Mouse (Mus musculus): ENCODE data around the gene Pml.

The Pml gene

DNA sequence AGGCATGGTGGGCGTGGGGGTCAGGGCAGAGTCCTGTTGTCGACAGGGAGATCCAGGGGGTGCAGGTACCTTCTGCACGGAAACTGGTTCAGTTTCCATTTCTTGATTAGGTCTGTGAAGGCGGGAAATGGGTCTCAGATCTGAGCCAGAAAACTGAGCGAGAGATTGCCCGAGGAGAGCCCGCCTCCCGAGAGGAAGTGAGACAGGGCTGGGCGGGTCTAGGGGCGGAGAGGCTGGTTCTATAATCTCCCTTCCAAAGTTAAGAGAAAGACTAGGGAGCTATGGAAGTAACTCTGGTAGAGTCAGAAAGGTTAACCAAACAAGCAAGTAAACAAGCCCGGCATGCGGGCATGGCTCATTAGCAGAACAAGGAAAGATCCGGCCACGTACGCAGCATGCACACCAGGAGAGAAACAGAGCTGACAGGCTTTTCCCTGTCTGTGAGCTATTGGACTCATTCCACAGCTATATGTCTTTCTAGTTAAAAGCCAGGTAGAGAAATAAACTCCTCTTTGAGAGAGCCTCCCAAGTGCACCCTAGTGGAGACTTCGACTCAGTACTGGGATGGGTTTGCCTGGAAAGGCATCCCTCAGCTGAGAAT lies at the start of gene Pml:
Pml (minus strand) TSS at position 195 of the 601 bp plus-strand sequence.
- DNase-seq (ENCODE audit: low spot score): peak; percentile 58

DNA sequence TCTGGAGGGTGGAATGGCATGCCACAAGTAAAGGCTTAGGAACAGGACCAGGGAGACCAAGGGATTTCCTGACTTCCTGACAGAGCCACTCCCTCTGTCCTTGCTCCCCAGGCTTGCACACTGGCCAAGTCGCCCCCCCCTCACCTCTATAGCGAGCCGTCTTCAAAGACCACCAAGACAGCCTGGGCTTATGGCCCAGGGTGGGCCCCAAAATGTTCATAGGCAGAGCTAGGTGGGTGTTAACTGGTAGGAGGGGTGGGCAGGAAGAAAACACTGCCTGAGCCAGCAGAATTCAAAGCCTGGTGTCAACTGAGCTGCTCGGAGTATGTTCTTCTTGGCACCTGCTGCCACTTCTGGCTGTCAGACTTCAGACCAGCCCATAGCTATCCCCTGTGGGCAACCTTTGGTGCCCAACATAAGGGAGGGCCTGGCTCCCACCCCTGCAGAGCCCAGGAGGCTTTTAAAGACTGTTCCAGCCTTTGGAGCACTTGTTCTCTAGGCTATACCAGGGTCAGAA lies 48.4 kb upstream of the Pml start:
- no peak for DNase-seq (ENCODE audit: low spot score)

GRCm38 (mm10) chr9:58297065-58297464 lies 47.5 kb upstream of the Pml start:
- no peak for DNase-seq (ENCODE audit: low spot score)

DNA sequence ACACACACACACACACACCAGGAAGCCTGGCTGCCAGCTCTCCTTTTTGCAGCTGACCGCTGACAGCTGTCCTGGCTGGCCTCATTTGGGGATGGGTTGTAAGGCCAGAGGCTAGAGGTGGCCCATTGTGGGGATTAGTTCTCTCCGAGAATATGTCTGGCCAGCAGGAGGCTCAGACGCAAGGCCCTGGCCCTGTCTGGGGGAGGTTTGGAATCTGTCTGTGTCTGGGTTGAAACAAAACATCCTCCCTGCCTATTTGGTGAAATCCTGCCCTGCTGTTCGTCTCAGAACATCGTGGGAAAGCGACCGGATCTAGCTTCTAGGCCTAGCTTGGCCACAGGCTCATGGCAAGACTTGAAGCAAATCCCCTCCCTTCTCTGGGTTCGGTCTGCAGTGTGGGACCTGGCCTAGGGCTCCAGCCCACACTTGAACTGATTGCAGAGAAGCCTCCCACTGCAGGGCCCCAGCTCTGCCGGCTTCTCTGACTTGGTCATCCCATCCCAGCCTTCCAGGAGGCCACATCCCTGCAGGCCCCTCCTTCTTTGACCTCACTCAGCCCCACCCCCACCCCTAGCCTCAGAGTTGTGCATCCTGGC lies 46.3 kb upstream of the Pml start:
- DNase-seq (ENCODE audit: low spot score): no peak

GRCm38 (mm10) chr9:58295345-58295744 lies 45.8 kb upstream of the Pml start:
- DNase-seq (ENCODE audit: low spot score): no peak

GRCm38 (mm10) chr9:58294527-58294926 lies 44.9 kb upstream of the Pml start:
- no peak for DNase-seq (ENCODE audit: low spot score)

- no peak for DNase-seq (ENCODE audit: low spot score)
Measured at GRCm38 (mm10) chr9:58289901-58290300, 40.3 kb upstream of the Pml start.

DNA sequence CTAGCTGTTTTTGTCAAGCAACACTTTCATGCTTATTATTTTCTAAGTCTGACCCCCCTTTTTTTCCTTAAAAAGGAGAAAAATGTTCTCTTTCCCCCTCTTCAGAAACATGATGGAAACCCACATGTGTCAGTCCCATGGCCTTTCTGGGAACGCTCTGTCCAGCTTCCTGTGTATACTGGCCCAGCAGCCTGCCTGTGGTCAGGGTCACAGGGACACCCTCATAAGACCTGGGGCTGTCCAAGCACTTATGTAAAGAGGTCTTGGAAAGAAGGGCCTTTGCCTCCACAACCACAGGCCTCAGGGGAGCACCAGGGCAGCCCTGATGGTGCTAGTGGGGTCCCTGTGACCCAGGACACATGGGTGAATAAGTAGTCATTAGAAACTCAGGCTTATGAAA lies 39.5 kb upstream of the Pml start:
- no peak for DNase-seq (ENCODE audit: low spot score)

- no peak for DNase-seq (ENCODE audit: low spot score)
Measured at GRCm38 (mm10) chr9:58283431-58283830, 33.8 kb upstream of the Pml start.

DNA sequence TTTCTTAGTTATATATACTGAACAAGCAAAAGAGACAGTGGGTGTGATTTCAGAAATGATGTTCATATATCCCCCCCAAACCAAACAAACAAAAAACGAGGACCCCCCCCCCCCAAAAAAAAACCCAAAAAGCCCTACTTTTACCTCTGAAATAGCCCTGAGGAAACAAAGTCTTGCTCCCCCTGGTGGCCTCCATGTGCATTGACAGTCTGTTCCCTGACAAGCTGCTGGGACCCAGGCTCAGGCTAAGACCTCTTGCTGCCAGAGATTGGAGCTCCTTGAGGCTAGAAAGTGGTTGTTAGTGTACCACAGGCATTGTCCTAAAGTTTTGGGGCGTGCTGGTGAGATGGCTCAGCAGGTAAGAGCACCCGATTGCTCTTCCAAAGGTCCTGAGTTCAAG lies 32.0 kb upstream of the Pml start:
- DNase-seq (ENCODE audit: low spot score): no peak

DNA sequence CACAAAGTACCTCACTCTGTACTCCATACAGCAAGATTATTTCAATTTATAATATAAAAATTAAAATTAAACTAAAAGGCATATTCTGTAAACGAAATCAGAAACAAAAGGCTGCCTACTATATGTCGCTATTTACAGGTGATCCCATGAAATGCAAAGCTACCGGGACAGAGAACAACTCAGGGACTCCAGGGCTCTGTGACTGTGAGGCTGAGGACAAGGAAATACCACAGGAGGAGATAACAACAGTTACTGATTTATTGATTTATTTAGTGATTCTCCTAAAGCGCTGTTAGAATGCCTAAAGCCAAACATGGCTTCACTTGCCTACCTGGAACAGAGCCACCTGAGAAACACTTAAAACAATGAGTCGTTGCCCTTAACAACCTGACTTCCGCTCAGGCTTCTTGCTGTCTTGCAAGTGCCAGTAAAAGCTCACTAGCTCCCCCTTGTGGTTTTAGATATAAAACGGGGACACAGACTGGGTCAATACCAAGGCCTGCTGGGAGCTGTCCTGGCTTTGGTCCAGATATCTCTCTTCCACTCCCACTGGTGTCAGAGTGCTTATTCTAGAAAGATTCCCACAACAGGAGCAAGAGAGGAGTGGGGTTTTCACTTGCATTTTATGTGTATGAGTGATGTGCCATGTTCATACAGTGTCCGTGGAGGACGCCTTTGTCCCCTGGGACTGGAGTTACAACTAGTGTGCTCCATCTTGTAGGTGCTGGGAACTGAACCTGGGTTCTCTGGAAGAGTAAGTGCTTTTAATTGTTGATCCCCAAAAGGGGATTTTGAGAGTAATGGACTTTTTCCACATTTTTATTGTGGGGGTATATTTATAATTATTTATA lies 30.9 kb upstream of the Pml start:
- DNase-seq (ENCODE audit: low spot score): peak; percentile 56

GRCm38 (mm10) chr9:58279780-58280179 lies 30.2 kb upstream of the Pml start:
- DNase-seq (ENCODE audit: low spot score): no peak

DNA sequence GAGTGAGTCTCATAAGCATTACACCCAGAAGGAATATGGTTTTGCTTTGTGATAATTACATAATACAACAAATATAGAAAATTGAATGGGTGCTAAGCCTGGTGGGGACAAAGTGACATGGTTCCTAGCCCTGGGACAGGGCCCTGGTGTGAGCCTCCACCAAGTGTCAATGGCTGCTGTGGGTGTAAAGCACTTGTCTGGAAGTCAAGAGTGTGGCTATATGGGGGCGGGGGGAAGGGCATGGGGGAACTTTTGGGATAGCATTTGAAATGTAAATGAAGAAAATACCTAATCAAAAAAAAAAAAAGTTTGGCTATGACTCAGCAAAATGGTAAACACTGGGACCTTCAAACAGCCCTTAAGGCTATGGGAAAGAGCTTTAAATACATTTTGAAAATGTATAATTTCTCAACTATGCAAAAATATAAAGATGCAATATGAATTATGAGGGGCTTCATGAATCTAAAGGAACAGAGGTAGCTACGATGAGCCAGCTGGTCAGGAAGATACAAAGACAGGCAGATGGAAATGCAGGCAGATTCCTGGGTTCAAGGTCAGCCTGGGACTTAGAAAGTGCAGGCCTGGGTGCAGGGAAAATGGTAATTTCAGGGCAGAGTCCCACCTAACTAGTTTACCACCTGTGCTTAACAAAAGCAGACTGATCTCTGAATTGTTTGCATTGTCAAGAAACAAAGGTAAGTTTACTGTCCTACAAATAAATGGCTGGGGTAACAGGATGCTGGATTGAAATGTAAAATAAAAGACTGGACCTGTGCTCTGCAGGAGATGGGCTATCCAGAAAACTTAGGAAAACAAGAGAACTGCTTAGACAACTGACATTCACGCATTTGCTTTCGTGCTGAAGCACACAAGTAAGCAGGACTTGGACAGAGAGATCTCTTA lies 29.5 kb upstream of the Pml start:
- no peak for DNase-seq (ENCODE audit: low spot score)

DNA sequence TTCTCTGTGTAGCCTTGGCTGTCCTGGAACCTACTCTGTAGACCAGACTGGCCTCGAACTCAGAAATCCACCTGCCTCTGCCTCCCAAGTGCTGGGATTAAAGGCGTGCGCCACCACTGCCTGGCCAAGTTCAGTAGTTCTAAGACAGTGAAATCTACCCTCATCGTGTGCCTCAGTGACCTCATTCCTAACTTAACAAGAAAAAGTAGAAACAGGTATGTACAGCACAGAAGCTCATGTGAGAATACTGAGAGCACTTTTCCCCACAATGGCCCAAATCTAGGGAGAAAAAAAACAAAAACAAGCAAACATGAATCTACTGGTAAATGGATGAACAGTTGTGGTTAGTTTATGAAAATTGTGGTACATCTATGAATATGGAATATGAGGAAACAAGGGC lies 28.7 kb upstream of the Pml start:
- no peak for DNase-seq (ENCODE audit: low spot score)

- no peak for DNase-seq (ENCODE audit: low spot score)
Measured at GRCm38 (mm10) chr9:58276346-58276745, 26.8 kb upstream of the Pml start.

GRCm38 (mm10) chr9:58275797-58276196 lies 26.2 kb upstream of the Pml start:
- DNase-seq (ENCODE audit: low spot score): no peak

DNA sequence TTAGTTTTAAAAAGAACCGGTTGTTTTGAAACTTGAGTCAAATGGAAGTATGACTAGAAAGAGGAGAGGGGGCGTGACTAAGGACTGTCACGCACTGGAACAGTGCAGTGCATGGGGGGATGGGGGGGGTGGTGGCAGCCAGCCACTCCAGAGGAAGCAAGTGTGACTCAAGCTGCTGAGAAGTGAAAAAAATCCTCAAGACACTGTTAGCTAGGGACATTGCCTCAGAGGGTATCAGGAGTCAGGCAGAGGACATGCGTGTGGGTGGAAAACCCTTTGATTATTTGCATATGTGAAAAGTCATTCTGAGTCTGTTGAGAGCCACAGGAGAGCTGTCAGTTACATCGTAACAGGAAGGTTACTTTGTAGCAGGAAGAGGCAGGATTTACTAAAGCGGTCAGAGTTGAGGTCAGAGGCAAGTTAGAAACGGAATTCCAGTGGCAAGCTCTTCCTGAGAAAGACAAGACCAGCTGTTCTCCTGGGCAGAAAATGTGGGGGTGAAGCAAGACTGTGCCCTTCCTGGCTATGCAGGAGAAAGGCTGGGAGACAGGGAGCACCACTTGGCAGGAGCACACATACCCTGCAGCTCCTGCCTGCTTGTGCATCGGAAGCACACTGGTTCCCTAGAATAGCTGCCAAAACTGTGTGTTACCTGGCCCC lies 25.7 kb upstream of the Pml start:
- DNase-seq (ENCODE audit: low spot score): no peak

DNA sequence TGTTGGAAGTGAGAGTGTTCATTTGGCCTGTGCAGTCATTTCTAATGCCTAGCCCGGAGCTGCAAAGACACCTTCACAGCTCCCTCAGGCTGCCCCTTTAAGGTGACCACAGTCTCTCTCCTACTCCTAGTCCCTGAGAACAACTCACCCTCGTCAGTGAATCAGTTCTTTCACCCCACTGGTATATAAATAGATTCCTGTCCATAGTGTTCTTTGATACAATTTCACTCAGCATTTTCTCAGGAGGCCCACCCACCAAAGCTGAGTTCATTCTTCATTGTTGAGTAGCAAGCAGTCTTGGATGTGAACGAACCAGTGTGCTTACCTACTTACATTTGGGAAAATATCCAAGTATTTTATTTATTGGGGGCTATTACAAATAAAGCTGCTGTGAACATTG lies 25.0 kb upstream of the Pml start:
- no peak for DNase-seq (ENCODE audit: low spot score)

DNA sequence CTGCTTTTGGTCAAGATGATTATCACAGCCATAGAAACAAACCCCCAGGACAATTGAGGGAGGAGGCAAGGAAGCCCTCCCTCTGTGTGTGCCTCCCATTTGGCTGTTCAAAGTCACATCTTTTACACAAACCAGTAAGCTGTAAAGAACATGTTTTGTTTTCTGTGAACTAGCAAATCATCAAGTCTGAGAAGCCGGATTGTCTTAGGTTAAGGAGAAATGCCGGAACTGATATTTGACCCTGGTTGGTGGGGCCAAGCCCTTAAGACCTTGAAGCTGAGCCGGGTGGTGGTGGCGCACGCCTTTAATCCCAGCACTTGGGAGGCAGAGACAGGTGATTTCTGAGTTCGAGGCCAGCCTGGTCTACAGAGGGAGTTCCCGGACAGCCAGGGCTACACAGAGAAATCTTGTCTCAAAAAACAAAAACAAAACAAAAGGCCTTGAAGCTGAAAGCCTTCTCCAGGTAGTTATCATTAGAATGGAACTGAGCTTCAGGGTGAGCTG lies 24.6 kb upstream of the Pml start:
- DNase-seq (ENCODE audit: low spot score): no peak

DNA sequence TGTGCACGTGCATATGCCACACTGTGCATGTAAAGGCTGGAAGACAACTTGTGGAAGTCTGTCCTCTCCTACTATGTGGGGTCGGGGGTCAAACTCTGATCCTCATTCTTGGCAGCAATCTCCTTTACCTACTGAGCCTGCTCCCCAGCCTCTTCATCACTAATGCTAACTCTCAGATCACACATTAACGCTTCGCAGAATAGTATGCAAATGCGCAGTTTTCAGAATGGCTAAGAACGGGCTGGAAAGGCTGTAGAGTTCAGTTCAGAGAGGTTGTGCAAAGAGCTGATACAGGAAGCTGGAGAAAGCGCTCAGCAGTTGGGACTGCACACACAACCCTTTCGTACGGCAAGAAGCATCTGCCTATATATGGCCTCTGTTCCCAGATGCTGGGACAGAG lies 23.3 kb upstream of the Pml start:
- no peak for DNase-seq (ENCODE audit: low spot score)

DNA sequence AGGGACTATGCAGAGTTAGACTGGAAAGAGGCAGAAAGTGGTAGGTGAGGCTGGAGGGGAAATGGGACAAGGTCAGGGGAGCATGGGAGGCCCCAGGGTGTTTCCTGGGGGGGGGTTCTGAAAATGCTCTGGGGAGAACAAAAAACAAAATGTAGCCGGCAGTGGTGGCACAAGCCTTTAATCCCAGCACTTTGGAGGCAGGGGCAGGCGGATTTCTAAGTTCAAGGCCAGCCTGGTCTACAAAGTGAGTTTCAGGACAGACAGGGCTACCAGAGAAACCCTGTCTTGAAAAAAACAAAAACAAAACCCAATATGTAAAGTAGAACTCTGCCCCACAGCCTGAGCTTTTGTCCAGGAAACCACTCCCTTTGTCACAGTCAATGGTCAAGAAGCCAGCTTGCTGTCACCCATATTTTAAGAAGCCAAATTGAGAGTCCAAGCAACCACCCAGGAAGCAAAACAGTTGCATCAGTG lies 22.5 kb upstream of the Pml start:
- no peak for DNase-seq (ENCODE audit: low spot score)
